Mouse (Mus musculus) fat pad, adult 2 months (tissue): Measurements from ENCODE around the gene Slc16a11.
"Not testable (repeated sequence)": the region's sequence is repeated elsewhere in the genome, so short reads cannot be mapped to it uniquely, and the experiment has no call there.

Experiments
- DNase-seq: peaks from one replicate; pipeline ENCODE4 v3.0.0-alpha.2; 2011; ENCODE audit warnings: low read depth, low spot score; ENCODE audit errors: extremely low read depth

Gene Slc16a11

GRCm38 (mm10) chr11:70212423-70212822 lies at the start of gene Slc16a11:
Gene Slc16a11 (plus strand): TSS chr11:70212752.
- DNase-seq = peak; percentile 76

- no peak for DNase-seq
Observed at GRCm38 (mm10) chr11:70165972-70166921, 46.3 kb upstream of the Slc16a11 start.

GRCm38 (mm10) chr11:70168136-70168535 lies 44.4 kb upstream of the Slc16a11 start:
- DNase-seq = no peak

GRCm38 (mm10) chr11:70169471-70169870 lies 43.1 kb upstream of the Slc16a11 start:
- DNase-seq = not testable (repeated sequence)

- DNase-seq = no peak
Observed at GRCm38 (mm10) chr11:70170291-70170690, 42.3 kb upstream of the Slc16a11 start.

GRCm38 (mm10) chr11:70171181-70171580 lies 41.4 kb upstream of the Slc16a11 start:
- no peak for DNase-seq

- no peak for DNase-seq
Observed at GRCm38 (mm10) chr11:70171847-70172246, 40.7 kb upstream of the Slc16a11 start.

GRCm38 (mm10) chr11:70172298-70172697 lies 40.3 kb upstream of the Slc16a11 start:
- no peak for DNase-seq

- no peak for DNase-seq
Observed at GRCm38 (mm10) chr11:70174491-70174890, 38.1 kb upstream of the Slc16a11 start.

- DNase-seq = no peak
Observed at GRCm38 (mm10) chr11:70177647-70178046, 34.9 kb upstream of the Slc16a11 start.

GRCm38 (mm10) chr11:70178311-70178710 lies 34.2 kb upstream of the Slc16a11 start:
- no peak for DNase-seq

GRCm38 (mm10) chr11:70178756-70179155 lies 33.8 kb upstream of the Slc16a11 start:
- no peak for DNase-seq

GRCm38 (mm10) chr11:70179401-70179800 lies 33.2 kb upstream of the Slc16a11 start:
- no peak for DNase-seq

- no peak for DNase-seq
Observed at GRCm38 (mm10) chr11:70180496-70180895, 32.1 kb upstream of the Slc16a11 start.

- DNase-seq = no peak
Observed at GRCm38 (mm10) chr11:70185120-70185519, 27.4 kb upstream of the Slc16a11 start.

- no peak for DNase-seq
Observed at GRCm38 (mm10) chr11:70189319-70190134, 23.0 kb upstream of the Slc16a11 start.

- DNase-seq = no peak
Observed at GRCm38 (mm10) chr11:70191188-70191587, 21.4 kb upstream of the Slc16a11 start.

GRCm38 (mm10) chr11:70192157-70192556 lies 20.4 kb upstream of the Slc16a11 start:
- no peak for DNase-seq

- no peak for DNase-seq
Observed at GRCm38 (mm10) chr11:70193354-70194285, 18.9 kb upstream of the Slc16a11 start.

GRCm38 (mm10) chr11:70198332-70198731 lies 14.2 kb upstream of the Slc16a11 start:
- DNase-seq = no peak

- DNase-seq = no peak
Observed at GRCm38 (mm10) chr11:70199107-70199506, 13.4 kb upstream of the Slc16a11 start.
